Mouse (Mus musculus) testis, adult 2 months (tissue): ENCODE data around the gene Slc19a1. TPM values are rescaled to one million over a fixed set of nuclear protein-coding genes. Genes with fewer than 3 reads are reported as not detected.
A peak's percentile ranks its signal among the peaks of the same experiment; 100 is the strongest.

ENCODE experiments used
- H3K27ac ChIP-seq: fragments of 200-500 bp; 2 replicates; pipeline ENCODE4 v1.5.1; 2012; ENCODE audit warnings: low read depth, low read length; ENCODE audit not compliant: control insufficient read depth, insufficient read depth
- H3K27me3 ChIP-seq: fragments of 200-500 bp; 2 replicates; pipeline ENCODE4 v1.6.1; 2012; ENCODE audit warnings: mild to moderate bottlenecking, low read length, moderate library complexity; ENCODE audit not compliant: control insufficient read depth, insufficient read depth
- H3K36me3 ChIP-seq: fragments of 200-500 bp; 2 replicates; pipeline ENCODE4 v1.6.1; 2012; ENCODE audit warnings: mild to moderate bottlenecking, low read length; ENCODE audit not compliant: control insufficient read depth, insufficient read depth
- H3K4me1 ChIP-seq: fragments of 200-500 bp; 2 replicates; pipeline ENCODE4 v1.6.1; 2012; ENCODE audit warnings: low read length; ENCODE audit not compliant: control insufficient read depth, insufficient read depth
- H3K4me3 ChIP-seq: fragments of 200-500 bp; 2 replicates; pipeline ENCODE4 v1.5.1; 2012; ENCODE audit warnings: low read depth, mild to moderate bottlenecking, low read length, moderate library complexity, mixed read lengths; ENCODE audit not compliant: control insufficient read depth
- CTCF ChIP-seq: fragments of 200-500 bp; IDR thresholded peaks from 2 replicates; pipeline ENCODE4 v1.5.1; 2012; ENCODE audit warnings: low read depth, mild to moderate bottlenecking, inconsistent platforms, low read length, moderate library complexity; ENCODE audit not compliant: control insufficient read depth, insufficient read depth, insufficient replicate concordance
- POLR2A ChIP-seq: fragments of 200-500 bp; IDR thresholded peaks from 2 replicates; pipeline ENCODE4 v1.6.1; 2012; ENCODE audit warnings: low read depth, mild to moderate bottlenecking, inconsistent platforms, low read length, moderate library complexity; ENCODE audit not compliant: control insufficient read depth
- polyA plus RNA-seq: library from polyadenylated mRNA; depleted of rRNA; stranded (reverse); fragments of >200 nt; gene quantifications from 2 replicates; pipeline ENCODE4 v1.2.3, GENCODE M21; 2012

Slc19a1 gene
- polyA plus RNA-seq, 1 experiment, result 4.8 TPM

DNA sequence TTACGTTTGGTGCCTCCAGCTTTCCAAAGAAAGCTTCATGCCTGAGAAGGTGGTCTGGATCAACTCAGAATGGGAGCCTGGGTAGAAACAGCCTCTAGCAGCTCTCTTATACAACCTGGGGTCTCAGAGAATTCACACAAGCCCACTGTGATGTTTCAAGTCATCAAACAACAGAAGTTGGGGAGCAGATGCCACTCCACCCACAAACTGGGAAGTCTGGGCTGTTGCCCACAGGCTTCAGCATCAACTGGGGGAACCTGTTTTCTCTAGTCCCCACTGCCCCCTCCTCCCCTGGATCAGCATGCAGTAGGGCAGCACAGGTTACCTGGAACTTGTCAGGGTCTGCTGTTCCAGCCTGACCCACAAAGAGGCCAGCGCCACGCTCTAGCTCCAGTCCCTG is 63.6 kb downstream of the Slc19a1 start:
- H3K27me3 ChIP-seq, result no peaks in the 10 kb centered on the region
- no peak overlapping the region for H3K27ac ChIP-seq
- H3K4me3 ChIP-seq, result no peak overlapping the region
- TF ChIP-seq POLR2A (no peak), CTCF (no peak)
- no peaks in the 10 kb centered on the region for H3K36me3 ChIP-seq
- peaks cover 13% of the 10 kb centered on the region for H3K4me1 ChIP-seq

DNA sequence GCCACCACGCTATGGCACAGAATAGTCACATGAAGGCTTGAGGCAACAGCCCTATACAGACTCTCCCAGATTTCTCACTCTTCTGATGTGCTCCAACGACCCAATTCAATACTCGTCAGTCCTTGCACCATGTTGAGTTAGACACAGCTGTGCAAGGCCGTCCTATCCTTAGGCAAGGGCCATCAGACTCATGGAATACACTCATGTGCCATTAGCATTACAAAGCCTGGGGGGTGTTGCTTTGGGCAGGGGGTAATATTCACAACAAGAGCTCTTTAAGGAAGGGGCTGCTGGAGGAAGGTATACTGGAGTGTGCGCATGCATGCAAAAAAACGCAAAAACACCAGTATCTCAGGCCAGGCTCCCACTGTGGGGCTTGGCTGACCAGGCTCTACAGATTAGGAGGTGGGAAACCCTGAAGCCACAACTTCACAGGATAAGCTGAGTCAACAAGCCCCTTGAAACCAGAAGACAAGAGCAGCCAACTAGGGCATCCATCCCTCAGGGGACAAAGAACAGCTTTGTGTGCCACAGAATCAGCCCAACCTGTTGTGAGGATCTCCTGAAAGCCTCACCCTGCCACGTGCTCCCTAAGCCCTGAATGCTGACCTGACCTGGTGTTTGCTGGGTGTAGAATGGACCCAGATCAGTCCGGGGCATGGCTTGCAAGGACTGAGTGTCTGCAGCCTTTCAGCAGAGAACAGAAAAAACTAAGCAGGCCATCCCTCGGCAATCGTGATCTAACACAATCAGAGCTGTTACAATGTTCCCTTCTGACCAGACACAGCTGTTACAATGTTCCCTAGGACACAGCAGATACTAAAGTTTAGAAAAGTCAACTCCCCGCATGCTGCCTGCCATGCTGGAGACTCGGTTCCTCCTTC is 65.2 kb downstream of the Slc19a1 start:
- Histone ChIP-seq H3K27me3 (no peaks in the 10 kb centered on the region), H3K4me1 (peaks cover 13% of the 10 kb centered on the region), H3K4me3 (no peak overlapping the region), H3K36me3 (no peaks in the 10 kb centered on the region), H3K27ac (peak overlapping the region; percentile 24; the same call in 1 of the 2 replicates)
- no peak for TF ChIP-seq CTCF
- no peak for TF ChIP-seq POLR2A

DNA sequence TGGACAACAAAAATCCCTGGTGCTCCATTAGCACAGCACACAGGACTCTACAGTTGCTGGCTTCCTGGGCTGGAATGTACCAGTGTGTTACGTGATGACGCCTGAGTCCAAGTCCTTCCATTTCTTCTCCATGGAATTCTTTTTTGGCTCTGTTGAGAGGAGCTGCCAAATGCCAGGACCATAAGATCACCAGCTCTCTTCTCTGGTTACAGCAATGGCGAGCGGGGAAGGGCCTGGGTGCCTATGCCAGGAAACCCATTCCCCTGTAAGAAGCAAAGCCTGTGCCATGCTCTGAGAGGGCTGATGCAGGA is 65.8 kb downstream of the Slc19a1 start:
- no peak overlapping the region for H3K4me3 ChIP-seq
- no peak overlapping the region for H3K27ac ChIP-seq
- H3K27me3 ChIP-seq, result no peaks in the 10 kb centered on the region

DNA sequence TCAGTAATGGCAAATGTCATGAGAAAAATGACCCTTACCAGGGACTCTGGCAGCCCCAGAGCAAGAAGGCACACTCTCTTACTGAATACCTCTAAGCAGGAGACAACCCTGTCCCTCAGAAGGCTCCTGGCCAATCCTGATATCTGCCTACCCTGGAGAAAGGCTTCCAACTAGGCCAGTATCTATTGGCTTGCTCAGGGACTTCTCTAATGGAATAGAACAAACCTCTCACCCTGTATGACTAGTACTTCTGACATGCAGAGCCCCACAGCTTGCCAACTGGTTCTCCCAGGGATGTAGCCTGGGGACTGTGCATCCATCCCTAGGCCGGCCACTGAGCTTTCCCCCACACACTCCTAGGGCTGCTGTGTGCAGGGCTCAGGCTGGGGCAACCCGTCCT is 66.6 kb downstream of the Slc19a1 start:
- no peaks in the 10 kb centered on the region for H3K27me3 ChIP-seq
- H3K27ac ChIP-seq, result no peak overlapping the region
- peaks cover 13% of the 10 kb centered on the region for H3K4me1 ChIP-seq
- no peaks in the 10 kb centered on the region for H3K36me3 ChIP-seq
- no peak overlapping the region for H3K4me3 ChIP-seq
- TF ChIP-seq POLR2A, result no peak

More for the DNA sequence above, 65.8 kb downstream of the Slc19a1 start:
- Histone ChIP-seq H3K36me3 (no peaks in the 10 kb centered on the region), H3K4me1 (peaks cover 13% of the 10 kb centered on the region)
- TF ChIP-seq CTCF (no peak), POLR2A (no peak)

DNA sequence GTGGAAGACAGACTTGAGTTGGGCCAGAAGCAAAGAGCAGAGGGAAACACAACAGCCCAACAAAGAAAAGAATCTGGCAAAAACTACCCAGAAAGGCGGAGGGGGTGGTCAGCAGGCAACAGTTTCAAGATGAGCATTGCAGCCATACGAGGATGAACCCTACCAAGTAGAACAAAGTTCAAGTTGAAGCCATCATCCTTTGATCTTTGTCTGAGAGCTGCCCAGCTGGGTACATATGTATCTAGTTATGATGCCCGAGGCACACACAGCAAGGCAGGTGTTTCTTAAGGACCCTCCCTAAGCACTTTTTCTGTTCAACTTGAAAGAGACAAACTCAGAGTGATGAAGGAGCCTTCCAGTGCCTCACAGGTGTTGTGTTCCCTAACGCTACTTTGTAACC is 67.7 kb downstream of the Slc19a1 start:
- Histone ChIP-seq H3K36me3 (no peaks in the 10 kb centered on the region), H3K27ac (no peak overlapping the region), H3K4me1 (peaks cover 13% of the 10 kb centered on the region), H3K4me3 (no peak overlapping the region), H3K27me3 (no peaks in the 10 kb centered on the region)
- TF ChIP-seq CTCF (no peak), POLR2A (no peak)

DNA sequence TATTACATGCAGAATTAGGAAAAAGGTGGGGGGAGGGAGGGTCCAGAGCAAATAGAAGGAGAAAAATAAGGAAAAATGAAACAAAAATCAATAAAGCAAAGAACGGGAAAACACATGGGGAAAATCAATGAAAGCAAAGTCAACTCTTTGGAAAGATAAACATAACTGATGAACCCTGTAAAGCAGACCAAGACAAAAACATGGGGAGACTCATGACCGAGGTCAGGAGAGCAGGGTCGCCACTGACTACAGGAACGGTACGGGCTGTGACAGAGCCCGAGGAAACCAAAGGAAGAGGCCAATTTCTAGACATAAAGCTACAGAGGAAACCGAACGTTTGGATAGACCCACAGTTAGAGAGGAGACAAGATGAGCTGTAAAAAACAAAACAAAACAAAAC is 71.6 kb downstream of the Slc19a1 start:
- Histone ChIP-seq H3K36me3 (no peaks in the 10 kb centered on the region), H3K4me1 (peaks cover 3% of the 10 kb centered on the region), H3K4me3 (no peak overlapping the region), H3K27me3 (no peaks in the 10 kb centered on the region), H3K27ac (no peak overlapping the region)
- TF ChIP-seq POLR2A, result no peak
- no peak for TF ChIP-seq CTCF

DNA sequence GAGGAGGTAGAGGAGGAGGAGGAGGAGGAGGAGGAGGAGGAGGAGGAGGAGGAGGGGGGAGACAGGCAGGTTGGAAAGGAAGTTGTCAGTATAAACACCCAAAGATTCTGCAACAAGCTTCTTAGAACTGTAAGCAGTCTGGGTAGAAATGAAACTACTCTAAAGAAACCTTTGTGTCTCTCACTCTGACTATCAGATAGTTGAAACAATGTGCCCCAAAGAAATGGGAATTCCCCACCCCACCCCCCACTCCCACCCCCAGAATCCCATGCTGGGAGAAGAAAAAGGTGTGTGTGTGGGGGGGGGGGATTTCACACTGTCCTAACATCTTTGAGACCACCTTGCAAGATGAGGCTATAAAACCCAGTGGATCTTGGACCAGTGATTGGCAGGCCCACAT is 72.3 kb downstream of the Slc19a1 start:
- Histone ChIP-seq H3K36me3 (no peaks in the 10 kb centered on the region), H3K27me3 (no peaks in the 10 kb centered on the region), H3K4me3 (no peak overlapping the region), H3K4me1 (no peaks in the 10 kb centered on the region), H3K27ac (no peak overlapping the region)
- TF ChIP-seq CTCF (no peak), POLR2A (no peak)
